13 mouse cellular contexts compared by ENCODE assay signal in the genomic region with DNA sequence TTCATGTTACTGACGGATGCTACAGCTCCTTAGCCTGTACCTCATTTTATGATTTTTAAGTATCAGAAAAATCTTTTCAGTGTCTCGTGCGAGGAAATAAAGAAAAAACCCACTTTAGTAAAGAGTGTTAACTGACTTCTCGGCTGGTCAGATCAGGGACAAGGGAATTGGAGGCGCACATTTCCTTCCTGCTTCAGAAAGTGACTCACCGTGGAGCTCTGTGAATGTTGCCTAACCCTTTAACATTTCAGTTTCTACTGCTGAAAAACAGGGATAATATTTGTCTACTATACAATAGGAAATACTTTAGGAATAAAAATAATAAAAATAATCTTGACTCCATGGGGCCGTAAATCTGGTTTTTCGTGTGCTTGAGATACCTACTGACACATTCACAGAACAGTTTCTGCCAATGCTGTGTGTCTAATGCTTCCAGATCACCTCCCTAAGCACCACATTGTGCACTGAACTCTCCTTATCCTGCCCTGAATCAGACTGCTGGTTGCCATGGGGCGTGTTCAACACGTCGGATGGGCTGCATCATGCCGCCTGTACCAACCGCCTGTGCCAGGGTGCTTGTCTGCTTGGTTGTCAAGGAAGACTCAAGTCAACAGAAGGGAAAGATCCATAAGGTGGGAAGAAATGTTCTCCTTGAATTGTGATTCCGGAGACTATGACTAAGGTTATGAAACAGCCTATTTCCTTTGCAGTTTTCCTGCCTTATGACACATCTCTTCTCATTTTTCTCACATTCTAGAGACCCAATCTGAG.
DNase-seq lines count a peak whose midpoint lies in the region; ATAC-seq lines count a peak whose summit lies in the region.
"Had no signal": no experiment of that assay in that cellular context is flagged by ENCODE, and none has a peak within 500 bp of the region (broad histone marks: within the 10 kb centered on the region; RNA-seq: fewer than 3 reads in every experiment).

No protein-coding gene starts in this region.

- peak; percentile 29 to 40 for DNase-seq in urinary bladder, adult 18-20 months (ENCODE audit: low spot score in 2 of 2)
- DNase-seq in urinary bladder, adult 2 months (ENCODE audit: low spot score) = no peak
- peak; percentile 6 to 9 for DNase-seq in frontal cortex, postnatal 10 days (ENCODE audit: low spot score in 2 of 2)
- peak; percentile 16 to 22 for DNase-seq in layer of hippocampus, postnatal 10 days (ENCODE audit: low spot score in 2 of 2)
- DNase-seq in retina, postnatal 1 day = no peak
- no peak for DNase-seq in heart, postnatal 36 days
- DNase-seq: cerebellum, postnatal 25 days; gastrocnemius, postnatal 36 days; lung, embryonic 14.5 days had no signal

- peak; percentile 65; the same call in 1 of the 2 replicates for ATAC-seq in stomach, embryonic 16.5 days (ENCODE audit: insufficient read depth, low FRiP score)
- no peak for ATAC-seq in monocyte, adult 5-6 weeks (replicated peaks; ENCODE audit: insufficient number of reproducible peaks, low FRiP score, low TSS enrichment, poor library complexity, severe bottlenecking)
- ATAC-seq: forebrain, embryonic 16.5 days had no signal

- intact Hi-C loops in heart, postnatal 36 days (cut with DNase I) = no loop called here

- no peak overlapping the region for H3K4me2 ChIP-seq in stomach, embryonic 16.5 days (ENCODE audit: low read depth, low read length)
- H3K4me2 ChIP-seq: heart, embryonic 13.5 days; lung, embryonic 14.5 days had no signal

- WGBS in stomach, embryonic 16.5 days = 76% methylated on average over 14 of the region's 14 CpGs

- H3K27me3 ChIP-seq in stomach, embryonic 16.5 days (ENCODE audit: control insufficient read depth, insufficient read depth, low read length) = no peaks in the 10 kb centered on the region
- H3K27me3 ChIP-seq: heart, embryonic 13.5 days had no signal

- H3K4me3 ChIP-seq in stomach, embryonic 16.5 days (replicated peaks; ENCODE audit: low read length) = no peak overlapping the region
- H3K4me3 ChIP-seq: heart, embryonic 13.5 days had no signal

- H3K9ac ChIP-seq in stomach, embryonic 16.5 days (ENCODE audit: low read length) = no peak overlapping the region
- H3K9ac ChIP-seq: heart, embryonic 13.5 days; lung, embryonic 14.5 days had no signal

- H3K4me1 ChIP-seq in stomach, embryonic 16.5 days (ENCODE audit: control insufficient read depth, insufficient read depth, low read length) = no peaks in the 10 kb centered on the region
- H3K4me1 ChIP-seq: heart, embryonic 13.5 days had no signal

- H3K27ac ChIP-seq in stomach, embryonic 16.5 days (ENCODE audit: low read length) = peak overlapping the region; percentile 8; the same call in 1 of the 2 replicates
- H3K27ac ChIP-seq: heart, embryonic 13.5 days had no signal

- no peaks in the 10 kb centered on the region for H3K36me3 ChIP-seq in stomach, embryonic 16.5 days (ENCODE audit: control insufficient read depth, insufficient read depth, low read length)
- H3K36me3 ChIP-seq: heart, embryonic 13.5 days had no signal

- no peaks in the 10 kb centered on the region for H3K9me3 ChIP-seq in stomach, embryonic 16.5 days (replicated peaks; ENCODE audit: control insufficient read depth, low read length)
- H3K9me3 ChIP-seq: heart, embryonic 13.5 days had no signal

Comparison
In these comparisons a context has a peak if more than half of its experiments do, and no peak if none do; other contexts are left out.
1. DNase-seq: peak in urinary bladder, adult 18-20 months (2 of 2), frontal cortex, postnatal 10 days (2 of 2) and layer of hippocampus, postnatal 10 days (2 of 2); none in urinary bladder, adult 2 months (single experiment), retina, postnatal 1 day (single experiment) and heart, postnatal 36 days (0 of 2).